Mouse (Mus musculus) embryo, embryonic 10.5 days (tissue): ENCODE measurements around the gene Glrp1.

Experiments used
- DNase-seq: peaks from one replicate; pipeline ENCODE4 v3.0.0-alpha.2; 2015; ENCODE audit warnings: low spot score

The Glrp1 gene

DNA sequence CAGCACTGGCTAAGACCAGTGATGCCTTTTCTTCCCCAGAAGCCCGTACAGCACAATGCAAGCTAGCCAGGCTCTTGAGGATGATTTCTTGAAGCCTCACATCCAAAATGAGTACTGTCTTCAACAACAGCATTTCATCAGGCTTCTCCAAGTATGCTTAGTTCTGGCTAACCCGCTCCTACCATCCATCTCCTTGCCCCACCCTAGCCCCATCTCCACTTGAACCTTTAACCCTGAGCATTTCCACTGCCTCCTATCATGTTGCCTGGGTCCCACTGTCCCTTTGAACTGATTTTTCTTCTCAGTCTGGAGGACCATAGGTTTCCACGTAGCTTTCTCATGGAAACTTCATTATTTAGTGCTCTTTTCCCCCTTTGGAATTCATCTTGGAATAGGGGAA is 17.5 kb downstream of the Glrp1 start:
- DNase-seq = no peak

- no peak for DNase-seq
Observed at GRCm38 (mm10) chr1:88491617-88492378, 18.1 kb downstream of the Glrp1 start.

- no peak for DNase-seq
Observed at GRCm38 (mm10) chr1:88490164-88490563, 19.7 kb downstream of the Glrp1 start.

- DNase-seq = no peak
Observed at GRCm38 (mm10) chr1:88488957-88489356, 20.9 kb downstream of the Glrp1 start.

GRCm38 (mm10) chr1:88486336-88486735 is 23.5 kb downstream of the Glrp1 start:
- DNase-seq = no peak

DNA sequence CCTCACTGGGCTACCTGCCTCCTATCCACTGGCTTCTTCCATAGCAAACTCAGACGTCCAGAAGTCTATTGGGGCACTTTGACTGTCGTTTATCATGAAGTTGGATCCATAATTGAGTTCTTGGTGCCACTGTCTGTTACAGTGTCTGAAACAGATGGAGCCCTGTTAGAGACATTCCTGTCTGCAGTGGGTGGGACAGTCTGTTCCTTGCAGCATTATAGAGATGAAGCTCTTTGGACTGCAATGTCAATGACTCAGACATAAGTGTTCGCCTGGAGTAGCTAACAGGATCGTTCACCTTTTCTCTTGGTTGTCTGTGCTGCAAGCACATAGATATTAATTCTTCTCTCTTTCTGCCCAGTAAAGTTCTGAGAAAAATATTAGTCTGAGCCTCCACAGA is 25.8 kb downstream of the Glrp1 start:
- no peak for DNase-seq

DNA sequence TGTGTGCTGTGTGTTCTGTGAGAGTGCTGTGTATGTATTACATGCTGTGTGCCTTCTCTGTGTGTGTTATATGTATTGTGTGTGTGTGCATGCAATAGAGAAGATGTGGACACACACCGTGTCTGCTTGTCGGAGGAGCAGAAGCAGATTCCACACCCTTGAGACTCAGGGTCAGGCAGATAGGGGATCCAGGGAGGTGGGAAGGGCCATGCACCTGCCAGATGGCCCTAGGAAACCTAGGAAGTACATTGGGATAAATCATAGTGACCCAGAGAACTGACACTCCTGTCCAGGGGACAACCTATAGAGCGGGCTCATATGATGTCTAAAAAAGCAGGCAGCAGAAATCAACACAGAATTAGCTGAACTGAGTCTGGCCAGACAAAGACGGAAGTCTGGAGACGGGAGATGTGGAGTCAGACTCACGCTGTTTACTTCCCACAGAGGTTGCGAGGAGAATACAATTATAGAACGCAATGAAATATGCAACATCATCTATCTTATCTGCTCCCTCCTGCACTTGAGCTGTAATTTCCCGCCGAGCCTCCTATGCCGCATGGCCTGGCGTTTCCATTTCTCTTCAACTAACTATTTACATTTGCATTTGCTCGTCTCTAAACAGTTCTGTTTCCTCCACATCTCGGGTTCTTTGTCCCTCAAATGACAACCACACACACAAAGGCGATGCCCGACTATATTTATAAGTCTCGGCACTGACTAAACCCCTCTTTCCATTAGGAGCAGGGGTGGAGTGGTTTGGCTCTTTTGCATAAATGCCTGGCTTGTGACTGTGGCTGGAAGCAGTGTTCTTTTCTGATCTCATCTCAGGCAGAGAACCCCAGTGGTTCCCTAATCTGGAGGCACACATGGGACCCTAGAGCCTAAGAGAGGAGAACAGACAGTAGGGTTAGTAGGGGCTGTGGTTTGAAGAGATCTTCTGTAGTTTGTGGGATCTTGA is 27.4 kb downstream of the Glrp1 start:
- DNase-seq = no peak

GRCm38 (mm10) chr1:88480594-88480993 is 29.3 kb downstream of the Glrp1 start:
- DNase-seq = no peak

- peak; percentile 34 for DNase-seq
Observed at GRCm38 (mm10) chr1:88478205-88478604, 31.7 kb downstream of the Glrp1 start.

GRCm38 (mm10) chr1:88476554-88477085 is 33.2 kb downstream of the Glrp1 start:
- no peak for DNase-seq

- peak; percentile 74 for DNase-seq
Observed at GRCm38 (mm10) chr1:88475502-88475953, 34.3 kb downstream of the Glrp1 start.

- peak; percentile 73 for DNase-seq
Observed at GRCm38 (mm10) chr1:88474598-88474997, 35.3 kb downstream of the Glrp1 start.

DNA sequence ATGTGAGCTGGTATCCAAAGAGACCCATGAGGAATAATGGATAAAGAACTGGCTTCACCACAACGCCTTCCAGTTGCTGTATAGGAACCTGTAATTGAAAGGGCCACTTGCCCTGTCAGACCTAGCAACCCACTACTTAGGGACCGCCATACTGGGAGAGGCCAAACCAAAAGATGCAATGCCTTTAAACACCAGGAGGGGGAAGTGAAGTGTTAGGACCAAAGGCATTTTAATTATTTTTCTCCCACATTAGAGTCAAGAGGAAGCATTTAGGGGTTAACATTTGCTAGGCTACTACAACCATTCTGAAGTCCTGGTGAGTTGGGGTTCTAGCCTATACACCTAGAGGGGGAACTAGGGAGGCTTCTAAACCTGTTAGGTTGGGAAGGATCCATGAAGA is 36.0 kb downstream of the Glrp1 start:
- DNase-seq = peak; percentile 62

GRCm38 (mm10) chr1:88472258-88472657 is 37.6 kb downstream of the Glrp1 start:
- peak; percentile 37 for DNase-seq

DNA sequence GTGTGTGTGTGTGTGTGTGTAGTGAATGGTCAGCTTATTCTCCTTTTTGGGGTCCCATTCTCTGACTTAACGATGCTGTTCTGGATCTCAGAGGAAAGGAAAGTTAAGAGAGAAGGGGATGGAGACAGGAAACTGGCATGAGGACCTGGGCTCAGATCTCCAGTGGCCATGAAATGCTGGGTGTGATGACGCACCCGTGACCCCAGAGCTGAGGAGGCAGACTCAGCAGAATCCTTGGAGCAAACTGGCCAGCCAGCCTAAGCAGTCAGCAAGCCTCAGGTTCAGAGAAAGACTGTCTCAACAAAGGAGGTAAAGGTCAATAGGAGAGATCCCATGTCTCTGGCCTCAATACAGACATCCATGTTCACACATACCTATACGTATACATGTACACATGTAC is 40.1 kb downstream of the Glrp1 start:
- no peak for DNase-seq

DNA sequence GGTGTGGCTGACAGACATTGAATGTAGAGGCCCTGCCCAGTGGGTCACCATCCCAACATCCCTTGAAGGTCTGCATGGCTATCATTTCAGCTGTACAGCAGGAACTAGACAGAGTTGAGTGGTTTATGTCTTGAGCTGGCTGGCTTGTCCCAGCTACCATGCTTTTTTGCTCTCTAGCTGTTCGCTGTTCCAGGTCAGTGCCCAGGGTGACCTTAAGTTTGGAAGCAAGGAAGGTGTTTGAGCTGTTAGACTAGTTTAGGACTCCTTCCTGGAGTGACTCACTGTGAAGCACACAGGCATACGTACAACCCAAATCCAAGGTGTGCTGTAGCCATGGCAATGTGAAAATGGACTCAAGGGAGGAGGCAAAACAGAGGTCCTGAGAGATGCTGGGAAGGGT is 41.5 kb downstream of the Glrp1 start:
- DNase-seq = no peak

GRCm38 (mm10) chr1:88467866-88468265 is 42.0 kb downstream of the Glrp1 start:
- no peak for DNase-seq

DNA sequence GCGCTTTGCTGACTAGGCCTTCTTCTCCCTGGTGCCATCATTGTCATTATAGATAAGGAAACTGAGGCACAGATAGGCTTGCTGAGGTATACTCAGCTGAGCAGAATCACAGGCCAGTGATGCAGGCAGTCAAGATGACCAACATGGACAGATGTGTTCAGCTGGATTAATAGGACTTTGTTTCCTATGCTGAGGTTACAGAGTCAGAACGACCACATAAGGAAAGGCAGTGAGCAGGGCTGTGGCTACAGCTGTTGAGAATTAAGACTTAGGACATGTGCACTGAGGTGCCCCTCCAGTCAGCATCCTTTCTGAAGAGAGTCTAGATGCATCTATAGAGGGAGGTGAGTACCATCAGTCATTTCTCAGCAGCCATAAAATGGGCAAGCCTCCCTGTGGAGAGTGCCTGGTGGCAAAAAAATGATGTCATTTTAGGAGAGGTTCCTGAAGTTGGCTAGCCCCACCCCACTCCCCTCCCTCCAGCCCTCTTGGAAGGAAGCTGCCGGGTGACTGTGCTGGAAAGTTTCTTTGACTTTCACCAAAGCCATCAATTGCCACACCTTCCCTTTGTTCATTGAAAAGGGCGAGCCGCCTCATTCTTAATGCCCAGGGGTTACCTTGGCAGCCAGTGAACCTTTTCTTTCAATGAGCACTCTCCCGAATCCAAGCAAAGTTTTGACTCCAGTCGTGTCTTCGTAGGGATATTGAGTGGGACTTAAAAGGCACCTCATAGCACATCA is 43.4 kb downstream of the Glrp1 start:
- no peak for DNase-seq

DNA sequence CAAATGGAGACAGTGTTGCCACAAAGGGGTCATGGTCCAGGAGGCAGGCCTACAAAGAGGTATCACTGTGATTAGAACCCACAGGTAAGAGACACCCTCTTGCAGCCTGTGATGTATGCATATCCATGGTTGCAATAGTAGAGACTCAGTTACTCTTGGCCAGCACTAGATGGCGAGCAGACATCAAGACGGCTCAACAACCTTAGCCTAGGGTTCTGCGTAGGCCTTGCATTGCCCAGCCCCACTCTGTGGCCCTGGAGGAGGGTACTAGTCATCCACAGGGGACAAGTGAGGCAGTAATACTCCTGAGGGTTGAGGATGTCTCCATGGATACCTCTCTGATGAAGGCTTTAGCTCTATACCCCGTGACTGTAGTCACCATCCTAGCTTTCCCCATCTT is 44.1 kb downstream of the Glrp1 start:
- no peak for DNase-seq

DNA sequence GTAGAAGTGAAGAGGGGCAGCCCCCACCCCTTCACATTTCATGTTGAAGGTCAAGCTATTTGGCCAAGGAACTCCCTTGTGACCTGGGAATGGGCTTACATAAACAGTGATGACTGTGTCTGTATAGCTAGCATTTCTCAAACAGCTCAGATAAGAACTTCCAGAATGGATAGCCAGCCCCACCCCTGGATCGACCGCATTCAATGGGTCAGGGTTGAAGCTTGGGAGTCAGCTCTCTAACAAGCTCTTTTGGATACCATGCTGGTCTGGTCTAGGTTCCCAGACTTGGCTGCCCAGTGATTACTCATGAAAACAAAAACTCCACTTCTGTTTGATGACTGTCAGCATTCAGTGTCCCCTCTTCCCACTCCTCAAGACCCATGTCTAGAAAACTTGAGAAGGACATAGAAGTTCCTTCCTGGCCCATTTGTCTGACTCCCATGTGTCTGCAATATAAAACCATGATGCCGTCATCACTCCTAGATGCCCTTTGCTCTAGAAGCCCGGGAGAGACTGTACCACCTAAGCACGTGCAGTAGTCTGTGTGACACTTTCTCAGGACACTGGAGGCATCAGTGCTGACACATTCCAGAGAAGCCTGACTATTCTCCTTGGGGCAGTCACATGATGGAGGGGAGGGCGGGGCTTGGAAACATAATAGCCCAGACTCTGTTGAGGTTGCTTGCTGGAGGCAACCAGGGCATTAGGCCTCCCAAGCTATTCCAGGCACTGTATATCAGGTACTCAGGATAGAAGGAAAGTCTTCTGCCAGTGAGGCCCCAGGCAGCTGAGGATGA is 45.6 kb downstream of the Glrp1 start:
- no peak for DNase-seq

DNA sequence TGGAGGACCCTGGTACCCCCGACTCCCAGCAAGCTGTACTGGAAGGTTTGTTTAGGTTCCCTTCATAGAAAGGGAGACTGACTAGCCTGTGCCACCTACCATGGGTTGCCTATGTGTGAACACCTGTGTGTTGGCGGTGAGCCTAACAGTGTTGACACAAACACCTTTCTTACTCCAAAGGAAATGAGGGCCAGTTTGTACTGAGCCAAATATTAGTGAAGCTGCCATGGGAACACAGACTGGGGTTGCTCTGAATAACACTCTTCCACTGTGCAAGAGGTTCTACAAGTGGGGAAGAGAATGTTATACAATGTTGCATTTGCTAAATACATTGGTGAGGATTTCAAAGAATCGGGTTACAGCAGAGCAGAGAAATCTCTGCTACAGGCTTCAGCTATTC is 46.6 kb downstream of the Glrp1 start:
- no peak for DNase-seq
